Mouse (Mus musculus) olfactory bulb, adult 2 months (tissue): ENCODE data around the gene Dnmbp. TPM values are rescaled to one million over a fixed set of nuclear protein-coding genes. Genes with fewer than 3 reads are reported as not detected.
A peak's percentile ranks its signal among the peaks of the same experiment; 100 is the strongest.

Experiments
- H3K27ac ChIP-seq: fragments of 200-500 bp; 2 replicates; pipeline ENCODE4 v1.5.1; 2012; ENCODE audit warnings: low read depth, low read length; ENCODE audit not compliant: insufficient read depth
- H3K4me1 ChIP-seq: fragments of 200-500 bp; 2 replicates; pipeline ENCODE4 v1.6.1; 2012; ENCODE audit warnings: low read length; ENCODE audit not compliant: control insufficient read depth, insufficient read depth
- H3K4me3 ChIP-seq: fragments of 200-500 bp; 2 replicates; pipeline ENCODE4 v1.5.1; 2012; ENCODE audit warnings: mild to moderate bottlenecking, low read depth, low read length, moderate library complexity; ENCODE audit not compliant: insufficient read depth
- CTCF ChIP-seq: fragments of 200-500 bp; IDR thresholded peaks from 2 replicates; pipeline ENCODE4 v1.5.1; 2012; ENCODE audit warnings: low read depth, mild to moderate bottlenecking, low read length, moderate library complexity; ENCODE audit not compliant: insufficient read depth
- POLR2A ChIP-seq: fragments of 200-500 bp; IDR thresholded peaks from 2 replicates; pipeline ENCODE4 v1.6.1; 2012; ENCODE audit warnings: mild to moderate bottlenecking, low read depth, low read length, moderate library complexity; ENCODE audit not compliant: insufficient read depth
- WGBS: fragments of 180-500 bp; shearing (Covaris S2); methylation state at CpG from one replicate; pipeline ENCODE4 v1.1.7; 2018; 5-methylcytosine and 5-hydroxymethylcytosine counted together
- polyA plus RNA-seq: library from polyadenylated mRNA; stranded (reverse); fragments of >200 nt; gene quantifications from 2 replicates; pipeline ENCODE4 v1.2.4, GENCODE M21; 2012; ENCODE audit warnings: low replicate concordance; ENCODE audit not compliant: missing spikeins, insufficient read depth, insufficient read length

The Dnmbp gene
- polyA plus RNA-seq, 1 experiment: not detected

DNA sequence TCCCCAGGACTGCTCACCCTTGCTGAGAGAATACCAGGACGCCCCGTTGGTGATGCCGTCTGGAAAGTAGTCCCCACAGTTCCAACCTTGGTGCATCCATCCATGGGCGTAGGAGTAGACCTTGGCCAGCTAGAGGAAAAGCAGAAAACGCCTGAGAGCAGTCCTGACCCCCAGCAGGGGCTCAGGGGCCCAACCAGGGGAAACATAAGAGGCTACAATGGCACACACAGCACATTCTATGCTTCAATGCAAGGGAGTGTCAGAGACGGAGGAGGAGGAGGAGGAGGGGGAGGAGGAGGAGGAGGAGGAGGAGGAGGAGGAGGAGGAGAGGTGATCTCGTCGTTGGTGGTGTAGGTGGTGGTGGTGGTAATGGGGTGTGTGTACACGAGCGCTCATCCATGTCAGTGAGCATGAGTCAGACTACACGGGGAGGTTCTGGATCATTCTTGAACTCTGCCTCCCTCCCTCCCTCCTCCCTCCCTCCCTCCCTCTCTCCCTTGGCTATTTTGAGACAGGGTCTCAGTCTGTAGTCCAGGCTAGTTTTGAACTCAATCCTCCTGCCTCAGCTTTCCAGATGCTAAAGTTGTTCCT lies 28.5 kb upstream of the Dnmbp start:
- no peak overlapping the region for H3K27ac ChIP-seq
- no peak overlapping the region for H3K4me3 ChIP-seq
- H3K4me1 ChIP-seq: peaks cover 1% of the 10 kb centered on the region; the same call in 1 of the 2 replicates
- WGBS: 36% methylated on average over 10 of the region's 11 CpGs
- no peak for TF ChIP-seq CTCF
- TF ChIP-seq POLR2A: no peak

DNA sequence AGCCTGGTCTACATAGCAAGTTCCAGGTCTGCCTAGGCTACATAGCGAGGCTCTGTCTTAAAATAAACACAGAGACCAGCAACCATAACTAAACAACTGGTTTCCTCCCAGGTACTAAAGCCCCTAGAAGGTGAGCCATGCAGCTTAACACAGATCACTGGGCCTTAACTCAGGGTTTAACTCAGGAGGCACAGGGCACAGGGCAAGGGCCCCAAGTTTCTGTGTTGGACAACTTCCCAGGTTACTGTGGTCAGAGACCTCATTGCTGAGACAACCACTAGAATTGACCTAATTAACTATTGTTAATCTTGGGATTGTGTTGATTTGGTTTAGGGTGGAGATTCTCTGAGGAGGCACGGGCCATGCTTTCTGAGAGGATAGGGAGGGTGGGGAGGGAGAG lies 26.5 kb upstream of the Dnmbp start:
- TF ChIP-seq POLR2A (no peak), CTCF (no peak)
- Histone ChIP-seq H3K4me3 (no peak overlapping the region), H3K4me1 (peaks cover 9% of the 10 kb centered on the region), H3K27ac (no peak overlapping the region)
- WGBS: 70% methylated on average over 2 of the region's 2 CpGs

DNA sequence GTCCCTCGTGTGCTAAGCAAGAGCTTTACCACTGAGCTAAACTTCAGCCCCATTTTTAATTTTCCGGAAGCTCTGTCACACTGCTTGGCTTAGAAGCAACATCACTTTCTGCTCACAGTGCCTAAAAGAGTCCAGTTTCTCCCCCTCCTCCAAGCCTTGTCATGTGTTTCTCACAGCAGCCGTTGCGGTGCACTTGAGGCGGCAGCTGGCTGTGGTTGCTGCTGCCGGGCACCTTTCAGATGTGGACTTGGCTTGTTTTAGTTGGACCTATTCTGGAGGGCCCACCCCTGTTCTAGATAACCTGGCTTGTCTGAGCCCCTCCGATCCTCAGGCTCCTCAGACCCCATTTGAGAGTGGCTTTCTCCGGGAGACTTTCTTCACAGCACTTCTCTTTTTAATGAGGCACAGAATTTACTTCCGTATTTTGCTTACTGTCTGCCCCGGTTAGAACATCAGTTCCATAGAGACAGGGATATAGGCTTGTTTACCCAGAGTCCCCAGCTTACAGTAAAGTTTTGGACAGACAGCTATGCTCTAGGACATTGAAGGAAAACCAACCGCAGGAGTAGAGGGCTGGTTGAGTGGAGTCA lies 25.6 kb upstream of the Dnmbp start:
- Histone ChIP-seq H3K4me3 (no peak overlapping the region), H3K4me1 (peaks cover 9% of the 10 kb centered on the region), H3K27ac (no peak overlapping the region)
- WGBS: 78% methylated on average over 11 of the region's 11 CpGs
- TF ChIP-seq CTCF (no peak), POLR2A (no peak)

DNA sequence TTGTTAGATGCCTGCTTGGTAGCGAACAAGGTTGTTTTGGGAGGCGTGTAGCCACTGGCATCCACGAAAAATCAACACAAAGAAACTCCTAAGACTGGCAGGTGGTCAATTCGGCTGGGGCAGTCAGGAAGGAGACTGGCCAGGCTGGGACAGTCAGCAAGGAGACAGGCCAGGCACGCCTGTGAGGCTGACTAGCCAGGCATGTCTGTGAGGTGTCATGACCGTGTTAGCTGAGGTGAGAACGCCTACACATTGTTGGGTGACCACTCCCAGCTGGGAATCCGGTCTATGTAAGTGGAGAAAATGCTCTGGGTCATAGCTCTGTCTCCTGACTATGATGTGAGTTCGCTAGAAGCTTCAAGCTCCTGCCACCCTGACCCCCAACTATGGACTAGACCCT lies 22.8 kb upstream of the Dnmbp start:
- H3K4me3 ChIP-seq: no peak overlapping the region
- TF ChIP-seq CTCF (no peak), POLR2A (no peak)
- peaks cover 14% of the 10 kb centered on the region for H3K4me1 ChIP-seq
- 60% methylated on average over 9 of the region's 9 CpGs for WGBS
- H3K27ac ChIP-seq: no peak overlapping the region

DNA sequence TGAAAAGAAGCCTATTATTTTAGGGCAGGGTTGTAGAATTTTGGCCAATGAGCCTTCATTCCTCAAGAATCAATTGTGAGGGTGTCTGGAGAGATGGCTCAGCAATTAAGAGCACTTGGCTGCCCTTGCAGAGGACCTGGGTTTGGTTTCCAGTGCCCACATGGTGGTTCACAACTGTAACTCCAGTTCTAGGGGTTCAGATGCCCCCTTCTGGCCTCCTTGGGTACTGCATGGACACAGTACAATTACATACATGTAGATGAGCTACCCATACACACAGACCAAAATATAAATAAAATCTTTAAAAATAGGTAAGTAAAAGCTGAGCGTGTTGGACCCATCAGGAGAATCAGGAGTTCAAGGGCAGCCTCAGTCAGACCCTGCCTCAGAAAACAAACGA lies 21.2 kb upstream of the Dnmbp start:
- Histone ChIP-seq H3K4me1 (peaks cover 14% of the 10 kb centered on the region), H3K4me3 (no peak overlapping the region), H3K27ac (no peak overlapping the region)
- TF ChIP-seq POLR2A (no peak), CTCF (no peak)
- 93% methylated on average over 2 of the region's 2 CpGs for WGBS

DNA sequence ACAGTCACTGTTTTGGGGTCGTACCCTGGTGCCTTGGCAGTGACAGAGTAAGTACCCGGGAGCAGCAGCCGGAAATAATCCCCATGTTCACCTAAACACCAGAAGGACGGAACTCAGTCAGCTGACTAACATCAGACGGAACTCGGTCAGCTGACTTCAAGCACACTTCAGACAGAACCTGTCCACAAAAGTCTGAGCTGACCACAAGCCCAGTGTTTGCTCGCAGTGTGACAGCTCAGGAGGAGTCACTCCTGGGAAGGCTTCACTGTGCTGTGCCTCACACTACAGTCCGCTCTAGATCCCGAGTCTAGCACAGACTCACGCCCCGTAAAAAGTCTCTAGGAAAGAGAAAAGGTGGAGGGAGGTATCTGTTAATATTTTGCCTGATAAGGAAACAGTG lies 20.0 kb upstream of the Dnmbp start:
- WGBS: 90% methylated on average over 11 of the region's 11 CpGs
- TF ChIP-seq POLR2A: no peak
- no peak for TF ChIP-seq CTCF

DNA sequence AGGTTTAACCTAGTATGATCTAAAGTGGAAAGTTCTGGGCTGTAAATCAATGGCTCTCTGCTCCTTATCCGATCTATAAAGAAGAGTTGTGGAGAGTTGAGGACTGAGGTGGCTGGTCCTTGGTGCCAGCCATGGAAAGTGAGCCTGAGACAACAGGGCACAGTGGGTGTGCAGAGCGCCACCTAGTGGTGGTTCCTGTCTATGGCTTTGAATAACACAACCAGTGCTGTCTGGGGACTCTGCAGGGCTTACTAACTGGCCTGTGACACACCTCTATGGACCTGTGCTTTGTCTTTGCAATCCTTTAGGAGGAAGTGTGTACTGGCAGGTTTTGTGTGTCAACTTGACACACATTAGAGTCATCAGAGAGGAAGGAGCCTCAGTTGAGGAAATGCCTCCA lies 19.2 kb upstream of the Dnmbp start:
- TF ChIP-seq POLR2A (no peak), CTCF (peak; percentile 50; the same call in 1 of the 2 replicates)
- 26% methylated on average over 2 of the region's 2 CpGs for WGBS
- H3K4me1 ChIP-seq: peaks cover 14% of the 10 kb centered on the region
- no peak overlapping the region for H3K4me3 ChIP-seq
- no peak overlapping the region for H3K27ac ChIP-seq

More for the DNA sequence above, 20.0 kb upstream of the Dnmbp start:
- no peak overlapping the region for H3K4me3 ChIP-seq
- no peak overlapping the region for H3K27ac ChIP-seq
- H3K4me1 ChIP-seq: peaks cover 14% of the 10 kb centered on the region

DNA sequence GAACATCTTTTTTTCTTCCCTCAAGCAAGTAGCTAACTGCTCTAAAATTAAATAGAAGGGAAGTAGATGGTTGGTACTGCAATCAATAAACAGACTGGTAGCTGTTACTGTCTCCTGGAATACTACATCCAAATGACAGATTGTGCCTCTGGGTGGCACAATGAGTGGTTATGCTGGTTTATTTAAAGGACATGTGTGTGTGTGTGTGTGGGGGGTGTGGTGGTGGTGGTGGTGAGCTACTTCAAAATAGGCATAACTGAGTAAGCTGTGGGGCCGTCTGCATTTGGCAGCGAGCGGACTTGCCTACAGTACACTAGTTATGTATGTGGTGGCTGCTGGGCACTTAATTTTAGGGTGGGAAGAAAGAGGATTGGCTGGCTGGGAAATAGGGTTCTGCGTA lies 17.9 kb upstream of the Dnmbp start:
- peaks cover 11% of the 10 kb centered on the region for H3K4me1 ChIP-seq
- no peak overlapping the region for H3K27ac ChIP-seq
- H3K4me3 ChIP-seq: no peak overlapping the region
- WGBS: 69% methylated on average over 4 of the region's 4 CpGs
- TF ChIP-seq CTCF (no peak), POLR2A (no peak)

DNA sequence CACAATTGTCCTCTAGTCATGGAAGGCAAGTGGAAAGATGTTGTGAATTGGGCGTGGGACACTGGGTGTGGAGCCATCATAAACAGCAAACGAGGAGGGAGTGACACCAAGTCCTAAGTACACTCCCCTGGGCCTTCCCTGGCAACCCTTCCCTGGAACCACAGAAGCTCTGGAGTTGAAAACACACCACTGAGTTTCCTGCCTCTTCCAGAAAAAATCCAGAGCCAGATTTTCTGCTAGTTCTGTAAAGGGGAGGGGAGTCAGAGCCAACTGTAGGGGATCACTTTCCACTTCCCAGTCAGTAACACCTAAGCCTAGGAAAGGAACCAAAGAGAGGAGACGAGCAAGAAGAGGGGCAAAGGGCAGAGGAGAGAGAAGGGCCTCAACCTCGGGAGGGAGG lies 17.4 kb upstream of the Dnmbp start:
- TF ChIP-seq CTCF (no peak), POLR2A (no peak)
- Histone ChIP-seq H3K4me1 (peaks cover 6% of the 10 kb centered on the region), H3K27ac (no peak overlapping the region), H3K4me3 (no peak overlapping the region)
- WGBS: 44% methylated on average over 4 of the region's 4 CpGs
